Mouse (Mus musculus): ENCODE results near the gene Pcbp4. TPM values are rescaled to one million over a fixed set of nuclear protein-coding genes. Genes with fewer than 3 reads are reported as not detected.

Gene Pcbp4
- polyA plus RNA-seq, 1 experiment from 2014 or later: 16.8 TPM

GRCm38 (mm10) chr9:106452351-106452750, 740 bp upstream of the Pcbp4 start:
- Histone ChIP-seq H3K27ac (replicated peaks) (no peak overlapping the region), H3K27me3 (ENCODE audit: control insufficient read depth, insufficient read depth, low read length) (no peaks in the 10 kb centered on the region), H3K9me3 (ENCODE audit: control insufficient read depth, low read length) (no peaks in the 10 kb centered on the region), H3K4me1 (replicated peaks; ENCODE audit: control insufficient read depth, insufficient read depth) (peaks cover 29% of the 10 kb centered on the region), H3K4me2 (replicated peaks; ENCODE audit: low read depth) (no peak overlapping the region), H3K4me3 (ENCODE audit: low read depth, low read length) (no peak overlapping the region), H3K9ac (ENCODE audit: low read length) (no peak overlapping the region), H3K36me3 (ENCODE audit: control insufficient read depth, insufficient read depth, low read length) (no peaks in the 10 kb centered on the region)
- ATAC-seq (ENCODE audit: low FRiP score, low TSS enrichment) (no peak), DNase-seq (ENCODE audit: low spot score) (no peak)
- no peak for TF ChIP-seq CTCF (IDR thresholded peaks at IDR 0.05; ENCODE audit: low read depth)
- no peak for TF ChIP-seq EP300 (optimal IDR thresholded peaks at IDR 0.05)
- 57% methylated on average over 6 of the region's 6 CpGs for WGBS

GRCm38 (mm10) chr9:106452821-106453220, 270 bp upstream of the Pcbp4 start:
- H3K9ac ChIP-seq (ENCODE audit: low read length): no peak overlapping the region; the same call in 1 of the 2 replicates
- WGBS: 21% methylated on average over 7 of the region's 7 CpGs
- peak overlapping the region; percentile 78 for H3K4me2 ChIP-seq (replicated peaks; ENCODE audit: low read depth)
- H3K9me3 ChIP-seq (ENCODE audit: control insufficient read depth, low read length): no peaks in the 10 kb centered on the region
- TF ChIP-seq EP300 (optimal IDR thresholded peaks at IDR 0.05): no peak
- no peak for TF ChIP-seq CTCF (IDR thresholded peaks at IDR 0.05; ENCODE audit: low read depth)
- no peak; the same call in 1 of the 2 replicates for ATAC-seq (ENCODE audit: low FRiP score, low TSS enrichment)
- peaks cover 28% of the 10 kb centered on the region for H3K4me1 ChIP-seq (replicated peaks; ENCODE audit: control insufficient read depth, insufficient read depth)
- H3K27me3 ChIP-seq (ENCODE audit: control insufficient read depth, insufficient read depth, low read length): no peaks in the 10 kb centered on the region
- no peaks in the 10 kb centered on the region for H3K36me3 ChIP-seq (ENCODE audit: control insufficient read depth, insufficient read depth, low read length)
- H3K27ac ChIP-seq (replicated peaks): no peak overlapping the region
- peak overlapping the region; percentile 61 for H3K4me3 ChIP-seq (ENCODE audit: low read depth, low read length)
- no peak for DNase-seq (ENCODE audit: low spot score)

GRCm38 (mm10) chr9:106454071-106454761, 1.1 kb downstream of the Pcbp4 start:
- Histone ChIP-seq H3K9ac (ENCODE audit: low read length) (peak overlapping the region; percentile 72), H3K36me3 (ENCODE audit: control insufficient read depth, insufficient read depth, low read length) (no peaks in the 10 kb centered on the region), H3K4me2 (replicated peaks; ENCODE audit: low read depth) (peak overlapping the region; percentile 78), H3K27me3 (ENCODE audit: control insufficient read depth, insufficient read depth, low read length) (no peaks in the 10 kb centered on the region), H3K4me1 (replicated peaks; ENCODE audit: control insufficient read depth, insufficient read depth) (peaks cover 22% of the 10 kb centered on the region), H3K9me3 (ENCODE audit: control insufficient read depth, low read length) (no peaks in the 10 kb centered on the region), H3K4me3 (ENCODE audit: low read depth, low read length) (peak overlapping the region; percentile 61), H3K27ac (replicated peaks) (peak overlapping the region; percentile 65)
- ATAC-seq (ENCODE audit: low FRiP score, low TSS enrichment) (peak; percentile 7), DNase-seq (ENCODE audit: low spot score) (no peak)
- TF ChIP-seq CTCF (IDR thresholded peaks at IDR 0.05; ENCODE audit: low read depth): no peak
- TF ChIP-seq EP300 (optimal IDR thresholded peaks at IDR 0.05): no peak
- WGBS: 7% methylated on average over 20 of the region's 20 CpGs

GRCm38 (mm10) chr9:106454888-106455681, 2.0 kb downstream of the Pcbp4 start:
- H3K4me2 ChIP-seq (replicated peaks; ENCODE audit: low read depth): peak overlapping the region; percentile 78
- no peaks in the 10 kb centered on the region for H3K9me3 ChIP-seq (ENCODE audit: control insufficient read depth, low read length)
- peak overlapping the region; percentile 72 for H3K9ac ChIP-seq (ENCODE audit: low read length)
- DNase-seq (ENCODE audit: low spot score) (no peak), ATAC-seq (ENCODE audit: low FRiP score, low TSS enrichment) (no peak)
- 23% methylated on average over 16 of the region's 17 CpGs for WGBS
- no peaks in the 10 kb centered on the region for H3K36me3 ChIP-seq (ENCODE audit: control insufficient read depth, insufficient read depth, low read length)
- H3K4me3 ChIP-seq (ENCODE audit: low read depth, low read length): peak overlapping the region; percentile 61
- no peaks in the 10 kb centered on the region for H3K27me3 ChIP-seq (ENCODE audit: control insufficient read depth, insufficient read depth, low read length)
- H3K4me1 ChIP-seq (replicated peaks; ENCODE audit: control insufficient read depth, insufficient read depth): peaks cover 19% of the 10 kb centered on the region
- TF ChIP-seq EP300 (optimal IDR thresholded peaks at IDR 0.05): no peak
- TF ChIP-seq CTCF (IDR thresholded peaks at IDR 0.05; ENCODE audit: low read depth): no peak
- no peak overlapping the region for H3K27ac ChIP-seq (replicated peaks)

- Histone ChIP-seq H3K9ac (ENCODE audit: low read length) (0 out of 2 replicates have a peak overlapping the region, but pooled peaks have one; percentile 27), H3K4me1 (replicated peaks; ENCODE audit: control insufficient read depth, insufficient read depth) (peaks cover 12% of the 10 kb centered on the region; the same call in 1 of the 2 replicates), H3K27ac (replicated peaks) (peak overlapping the region; percentile 30; the same call in 1 of the 2 replicates), H3K27me3 (ENCODE audit: control insufficient read depth, insufficient read depth, low read length) (no peaks in the 10 kb centered on the region), H3K4me3 (ENCODE audit: low read depth, low read length) (no peak overlapping the region), H3K4me2 (replicated peaks; ENCODE audit: low read depth) (no peak overlapping the region), H3K9me3 (ENCODE audit: control insufficient read depth, low read length) (no peaks in the 10 kb centered on the region), H3K36me3 (ENCODE audit: control insufficient read depth, insufficient read depth, low read length) (no peaks in the 10 kb centered on the region)
- TF ChIP-seq CTCF (IDR thresholded peaks at IDR 0.05; ENCODE audit: low read depth) (no peak), EP300 (optimal IDR thresholded peaks at IDR 0.05) (no peak)
- ATAC-seq (ENCODE audit: low FRiP score, low TSS enrichment): no peak
- 44% methylated on average over 15 of the region's 15 CpGs for WGBS
- DNase-seq (ENCODE audit: low spot score): no peak
Observed at GRCm38 (mm10) chr9:106456325-106457162, 3.5 kb downstream of the Pcbp4 start.
